Mouse (Mus musculus) testis, adult 2 months (tissue): ENCODE measurements around the gene Atxn2.

Experiments
- CTCF ChIP-seq: fragments of 200-500 bp; IDR thresholded peaks from 2 replicates; pipeline ENCODE4 v1.5.1; 2012; ENCODE audit warnings: low read depth, mild to moderate bottlenecking, inconsistent platforms, low read length, moderate library complexity; ENCODE audit not compliant: control insufficient read depth, insufficient read depth, insufficient replicate concordance
- POLR2A ChIP-seq: fragments of 200-500 bp; IDR thresholded peaks from 2 replicates; pipeline ENCODE4 v1.6.1; 2012; ENCODE audit warnings: low read depth, mild to moderate bottlenecking, inconsistent platforms, low read length, moderate library complexity; ENCODE audit not compliant: control insufficient read depth

GRCm38 (mm10) chr5:121724678-121725077 lies 13.5 kb downstream of the Atxn2 start:
- TF ChIP-seq CTCF: no peak
- TF ChIP-seq POLR2A: no peak
